Mouse (Mus musculus) erythroid progenitor cell, adult 5-6 weeks (primary cell): ENCODE measurements at regions not wholly inside any gene's neighbourhood (a gene's known extent, or its start where the extent isn't known, plus 50 kb on each side); places are given as distances from the start of the nearest gene placed in this dataset.

Source experiments
- ATAC-seq: replicated peaks from 2 replicates; pipeline ENCODE4 v1.8.0; 2016; ENCODE audit warnings: moderate number of reproducible peaks, mild to moderate bottlenecking, moderate TSS enrichment, inconsistent platforms; ENCODE audit not compliant: poor library complexity, low FRiP score, severe bottlenecking

- ATAC-seq = no peak
Observed at GRCm38 (mm10) chr1:4671237-4672019, 136.3 kb upstream of the Gm37988 start.

- no peak for ATAC-seq
Observed at GRCm38 (mm10) chr1:4672344-4672743, 135.3 kb upstream of the Gm37988 start.

- no peak for ATAC-seq
Observed at GRCm38 (mm10) chr1:4687605-4688004, 120.1 kb upstream of the Gm37988 start.

- ATAC-seq = peak; percentile 34; the same call in 1 of the 2 replicates
Observed at GRCm38 (mm10) chr1:4689096-4689495, 118.6 kb upstream of the Gm37988 start.

- no peak for ATAC-seq
Observed at GRCm38 (mm10) chr1:4703316-4703715, 104.4 kb upstream of the Gm37988 start.

- ATAC-seq = no peak
Observed at GRCm38 (mm10) chr1:4706171-4706570, 101.5 kb upstream of the Gm37988 start.

GRCm38 (mm10) chr1:4722333-4722931, 85.3 kb upstream of the Gm37988 start:
- ATAC-seq = no peak
